Mouse (Mus musculus): ENCODE results near the gene Prima1. TPM values are rescaled to one million over a fixed set of nuclear protein-coding genes. Genes with fewer than 3 reads are reported as not detected.

The Prima1 gene
- polyA plus RNA-seq, 1 experiment, result 8.2 TPM

- TF ChIP-seq POLR2A (IDR thresholded peaks at IDR 0.05; ENCODE audit: extremely low read depth, insufficient read depth, low read length) (no peak), CTCF (IDR thresholded peaks at IDR 0.05; ENCODE audit: extremely low read depth, insufficient read depth, low read length) (no peak)
- Histone ChIP-seq H3K27ac (ENCODE audit: insufficient read depth, low read length) (no peak overlapping the region), H3K4me1 (ENCODE audit: control insufficient read depth, insufficient read depth, low read length) (peaks cover 3% of the 10 kb centered on the region), H3K4me3 (ENCODE audit: insufficient read depth, low read length) (no peak overlapping the region)
These were observed 32.4 kb downstream of the Prima1 start for GRCm38 (mm10) chr12:103209581-103209980.

GRCm38 (mm10) chr12:103205561-103205960 lies 36.4 kb downstream of the Prima1 start:
- TF ChIP-seq CTCF (IDR thresholded peaks at IDR 0.05; ENCODE audit: extremely low read depth, insufficient read depth, low read length), result no peak
- no peak for TF ChIP-seq POLR2A (IDR thresholded peaks at IDR 0.05; ENCODE audit: extremely low read depth, insufficient read depth, low read length)
- no peak overlapping the region for H3K4me3 ChIP-seq (ENCODE audit: insufficient read depth, low read length)
- no peak overlapping the region for H3K27ac ChIP-seq (ENCODE audit: insufficient read depth, low read length)
- peaks cover 3% of the 10 kb centered on the region; the same call in 1 of the 2 replicates for H3K4me1 ChIP-seq (ENCODE audit: control insufficient read depth, insufficient read depth, low read length)

GRCm38 (mm10) chr12:103202592-103203544 lies 39.1 kb downstream of the Prima1 start:
- peaks cover 3% of the 10 kb centered on the region; the same call in 1 of the 2 replicates for H3K4me1 ChIP-seq (ENCODE audit: control insufficient read depth, insufficient read depth, low read length)
- H3K4me3 ChIP-seq (ENCODE audit: insufficient read depth, low read length), result no peak overlapping the region
- H3K27ac ChIP-seq (ENCODE audit: insufficient read depth, low read length), result peak overlapping the region; percentile 21; the same call in 1 of the 2 replicates
- TF ChIP-seq CTCF (IDR thresholded peaks at IDR 0.05; ENCODE audit: extremely low read depth, insufficient read depth, low read length) (no peak), POLR2A (IDR thresholded peaks at IDR 0.05; ENCODE audit: extremely low read depth, insufficient read depth, low read length) (no peak)

DNA sequence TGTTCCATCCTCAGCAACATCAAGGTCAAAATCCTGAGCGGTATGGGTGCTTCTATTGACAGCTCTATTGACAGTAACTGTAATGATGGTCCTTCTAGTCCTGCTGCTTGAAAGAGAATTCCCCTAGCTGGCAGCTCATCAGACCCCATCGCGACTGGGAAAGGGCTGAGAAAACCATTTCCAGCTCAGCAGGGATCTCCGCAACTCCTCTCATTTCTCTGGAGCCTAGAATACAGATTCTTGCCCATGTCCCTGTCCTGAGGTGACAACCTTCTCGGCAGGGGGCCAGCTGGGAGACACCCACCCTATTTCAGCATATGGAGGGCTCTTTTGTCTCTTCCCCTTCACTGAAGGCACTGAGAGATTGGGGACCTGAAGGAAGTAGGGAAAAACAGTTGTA lies 49.0 kb downstream of the Prima1 start:
- H3K4me1 ChIP-seq (ENCODE audit: control insufficient read depth, insufficient read depth, low read length), result peaks cover 8% of the 10 kb centered on the region; the same call in 1 of the 2 replicates
- no peak overlapping the region for H3K27ac ChIP-seq (ENCODE audit: insufficient read depth, low read length)
- no peak overlapping the region for H3K4me3 ChIP-seq (ENCODE audit: insufficient read depth, low read length)
- TF ChIP-seq CTCF (IDR thresholded peaks at IDR 0.05; ENCODE audit: extremely low read depth, insufficient read depth, low read length), result no peak
- no peak for TF ChIP-seq POLR2A (IDR thresholded peaks at IDR 0.05; ENCODE audit: extremely low read depth, insufficient read depth, low read length)

GRCm38 (mm10) chr12:103189771-103190170 lies 52.2 kb downstream of the Prima1 start:
- Histone ChIP-seq H3K4me3 (ENCODE audit: insufficient read depth, low read length) (no peak overlapping the region), H3K4me1 (ENCODE audit: control insufficient read depth, insufficient read depth, low read length) (peaks cover 5% of the 10 kb centered on the region; the same call in 1 of the 2 replicates), H3K27ac (ENCODE audit: insufficient read depth, low read length) (no peak overlapping the region)
- TF ChIP-seq POLR2A (IDR thresholded peaks at IDR 0.05; ENCODE audit: extremely low read depth, insufficient read depth, low read length) (0 out of 2 replicates have a peak, but pooled peaks have one; percentile 26), CTCF (IDR thresholded peaks at IDR 0.05; ENCODE audit: extremely low read depth, insufficient read depth, low read length) (no peak)

GRCm38 (mm10) chr12:103188223-103188622 lies 53.7 kb downstream of the Prima1 start:
- Histone ChIP-seq H3K4me1 (ENCODE audit: control insufficient read depth, insufficient read depth, low read length) (peaks cover 5% of the 10 kb centered on the region; the same call in 1 of the 2 replicates), H3K27ac (ENCODE audit: insufficient read depth, low read length) (no peak overlapping the region), H3K4me3 (ENCODE audit: insufficient read depth, low read length) (no peak overlapping the region)
- TF ChIP-seq CTCF (IDR thresholded peaks at IDR 0.05; ENCODE audit: extremely low read depth, insufficient read depth, low read length) (no peak), POLR2A (IDR thresholded peaks at IDR 0.05; ENCODE audit: extremely low read depth, insufficient read depth, low read length) (no peak)

DNA sequence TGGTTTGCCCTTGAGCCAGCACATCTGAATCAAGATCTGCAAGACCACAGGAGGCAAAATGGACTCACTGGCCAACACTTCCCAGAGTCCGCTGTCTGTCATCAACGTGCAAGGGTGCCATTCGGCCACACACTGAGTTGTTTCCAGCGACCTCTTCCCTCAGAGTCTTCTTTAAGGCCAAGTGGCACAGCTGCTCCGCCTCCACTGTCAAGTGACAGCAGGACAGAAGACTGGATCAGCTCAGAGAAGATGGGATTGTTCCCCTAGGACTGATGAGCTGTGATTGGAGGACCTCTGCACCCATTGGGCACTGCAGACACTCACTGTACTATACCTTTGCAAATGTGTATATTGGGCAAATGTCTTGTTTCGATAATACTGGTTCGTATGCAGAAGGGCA lies 54.9 kb downstream of the Prima1 start:
- H3K4me3 ChIP-seq (ENCODE audit: insufficient read depth, low read length), result no peak overlapping the region
- peaks cover 5% of the 10 kb centered on the region; the same call in 1 of the 2 replicates for H3K4me1 ChIP-seq (ENCODE audit: control insufficient read depth, insufficient read depth, low read length)
- H3K27ac ChIP-seq (ENCODE audit: insufficient read depth, low read length), result no peak overlapping the region
- TF ChIP-seq CTCF (IDR thresholded peaks at IDR 0.05; ENCODE audit: extremely low read depth, insufficient read depth, low read length) (no peak), POLR2A (IDR thresholded peaks at IDR 0.05; ENCODE audit: extremely low read depth, insufficient read depth, low read length) (no peak)

DNA sequence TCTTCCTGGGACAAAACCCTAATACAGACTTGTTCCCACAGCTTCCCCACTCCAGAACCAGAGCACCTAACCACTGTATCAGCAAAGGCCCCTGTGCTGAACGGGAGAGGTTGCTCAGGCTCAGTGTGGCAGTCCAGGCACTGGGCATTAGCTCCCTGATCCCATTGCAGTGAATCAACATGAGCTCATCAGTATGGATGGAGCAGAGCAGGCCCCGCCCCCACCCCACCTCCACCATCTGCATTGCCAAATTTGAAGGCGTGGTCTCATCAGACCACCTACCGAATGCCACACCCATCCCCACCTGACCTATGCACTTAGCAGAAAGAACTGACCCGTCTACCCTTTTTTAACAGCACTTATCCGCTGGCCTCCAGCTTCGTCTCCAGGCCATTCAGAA lies 58.9 kb downstream of the Prima1 start:
- Histone ChIP-seq H3K27ac (ENCODE audit: insufficient read depth, low read length) (no peak overlapping the region), H3K4me3 (ENCODE audit: insufficient read depth, low read length) (no peak overlapping the region), H3K4me1 (ENCODE audit: control insufficient read depth, insufficient read depth, low read length) (no peaks in the 10 kb centered on the region)
- TF ChIP-seq CTCF (IDR thresholded peaks at IDR 0.05; ENCODE audit: extremely low read depth, insufficient read depth, low read length), result no peak
- TF ChIP-seq POLR2A (IDR thresholded peaks at IDR 0.05; ENCODE audit: extremely low read depth, insufficient read depth, low read length), result no peak

GRCm38 (mm10) chr12:103168892-103169291 lies 73.1 kb downstream of the Prima1 start:
- no peak overlapping the region for H3K4me3 ChIP-seq (ENCODE audit: insufficient read depth, low read length)
- H3K27ac ChIP-seq (ENCODE audit: insufficient read depth, low read length), result no peak overlapping the region
- no peaks in the 10 kb centered on the region; the same call in 1 of the 2 replicates for H3K4me1 ChIP-seq (ENCODE audit: control insufficient read depth, insufficient read depth, low read length)
- TF ChIP-seq CTCF (IDR thresholded peaks at IDR 0.05; ENCODE audit: extremely low read depth, insufficient read depth, low read length), result no peak
- no peak for TF ChIP-seq POLR2A (IDR thresholded peaks at IDR 0.05; ENCODE audit: extremely low read depth, insufficient read depth, low read length)
